Mouse (Mus musculus) liver, embryonic 14.5 days (tissue): ENCODE data around the gene Mstn.

Source experiments
- CTCF ChIP-seq: IDR thresholded peaks from 2 replicates; pipeline ENCODE4 v1.5.1; 2016; ENCODE audit warnings: antibody characterized with exemption, low read depth, control low read depth
- EP300 ChIP-seq: IDR thresholded peaks from 2 replicates; pipeline ENCODE4 v1.6.1; 2016; ENCODE audit warnings: antibody characterized with exemption, low read depth

GRCm38 (mm10) chr1:53032550-53032949 lies 28.9 kb upstream of the Mstn start:
- TF ChIP-seq CTCF (no peak), EP300 (no peak)
